Mouse (Mus musculus) cerebellum, adult 2 months (tissue): ENCODE data around the gene Vps13d.

Source experiments
- CTCF ChIP-seq: fragments of 200-500 bp; IDR thresholded peaks from 2 replicates; pipeline ENCODE4 v1.5.1; 2011; ENCODE audit warnings: low read depth, mild to moderate bottlenecking, control low read depth, low read length, moderate library complexity, borderline replicate concordance; ENCODE audit not compliant: insufficient read depth
- POLR2A ChIP-seq: fragments of 200-500 bp; IDR thresholded peaks from 2 replicates; pipeline ENCODE4 v1.6.1; 2011; ENCODE audit warnings: low read length, control low read depth, borderline replicate concordance; ENCODE audit not compliant: insufficient read depth

GRCm38 (mm10) chr4:144957186-144957585 lies 237.6 kb downstream of the Vps13d start:
- TF ChIP-seq CTCF (no peak), POLR2A (no peak)
